Mouse (Mus musculus) olfactory bulb, adult 2 months (tissue): Measurements from ENCODE around the gene Cdh18.

Experiments used
- CTCF ChIP-seq: fragments of 200-500 bp; IDR thresholded peaks from 2 replicates; pipeline ENCODE4 v1.5.1; 2012; ENCODE audit warnings: low read depth, mild to moderate bottlenecking, low read length, moderate library complexity; ENCODE audit not compliant: insufficient read depth
- POLR2A ChIP-seq: fragments of 200-500 bp; IDR thresholded peaks from 2 replicates; pipeline ENCODE4 v1.6.1; 2012; ENCODE audit warnings: mild to moderate bottlenecking, low read depth, low read length, moderate library complexity; ENCODE audit not compliant: insufficient read depth

DNA sequence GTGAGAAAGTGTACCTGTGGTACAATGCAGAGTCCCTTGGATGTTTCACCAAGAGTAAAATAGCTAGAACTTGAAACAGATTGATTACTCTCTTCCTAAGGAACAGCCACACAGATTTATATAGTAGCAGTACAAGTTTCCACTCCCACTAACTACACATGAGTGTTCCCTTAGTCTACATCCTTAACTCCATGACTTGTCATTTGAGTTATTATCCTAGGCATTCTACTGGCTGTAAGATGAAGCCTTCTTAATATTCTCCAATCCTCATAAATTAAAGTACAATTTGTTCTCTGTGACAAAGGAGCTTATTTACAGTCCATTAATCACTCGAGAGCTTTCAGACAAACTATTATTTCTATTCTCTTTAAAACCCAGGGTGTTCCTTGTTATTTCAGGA is 756.2 kb downstream of the Cdh18 start:
- TF ChIP-seq CTCF (no peak), POLR2A (no peak)
